Comparison of ENCODE assay signal across 16 mouse cellular contexts in the genomic region with DNA sequence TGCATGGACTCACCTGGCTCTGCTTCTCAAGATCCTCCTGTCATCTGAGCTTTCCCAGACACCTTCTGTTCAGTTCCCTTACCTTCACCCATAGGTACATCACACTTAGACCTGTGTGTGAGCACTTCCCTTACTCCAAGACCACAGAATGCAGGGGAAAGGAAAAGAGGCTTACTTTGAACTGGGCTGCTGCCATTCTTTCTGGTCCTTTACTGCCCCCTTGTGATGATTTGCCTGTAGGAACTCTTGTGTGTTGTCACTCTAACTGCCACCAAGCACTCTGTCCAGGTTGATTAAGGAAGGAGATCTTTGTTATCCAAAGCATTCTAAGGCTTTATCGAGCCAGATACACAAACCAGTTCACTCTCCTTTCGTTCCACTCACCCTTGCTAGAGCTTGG. TPM values are rescaled to one million over a fixed set of nuclear protein-coding genes. Genes with fewer than 3 reads are reported as not detected.
A peak's percentile ranks its signal among the peaks of the same experiment; 100 is the strongest.
DNase-seq lines count a peak whose midpoint lies in the region; ATAC-seq and TF ChIP-seq lines count a peak whose summit lies in the region.
"Not testable (repeated sequence)": the region's sequence is repeated elsewhere in the genome, so short reads cannot be mapped to it uniquely, and the experiment has no call there.
"Had no signal": no experiment of that assay in that cellular context is flagged by ENCODE, and none has a peak within 500 bp of the region (broad histone marks: within the 10 kb centered on the region; RNA-seq: fewer than 3 reads in every experiment).

No protein-coding gene starts in this region.

- not testable (repeated sequence) for H3K4me2 ChIP-seq in forebrain, embryonic 16.5 days (ENCODE audit: low read length); hindbrain, embryonic 12.5 days (replicated peaks); intestine, postnatal 0 days (replicated peaks; ENCODE audit: low read depth); liver, embryonic 13.5 days; midbrain, embryonic 11.5 days; neural tube, embryonic 12.5 days (replicated peaks)

- H3K27me3 ChIP-seq in Patski; forebrain, embryonic 16.5 days (replicated peaks; ENCODE audit: control insufficient read depth, insufficient read depth, low read length); hindbrain, embryonic 12.5 days; intestine, postnatal 0 days (replicated peaks; ENCODE audit: control insufficient read depth, insufficient read depth, low read length); liver, embryonic 13.5 days; midbrain, embryonic 11.5 days (ENCODE audit: control insufficient read depth, insufficient read depth, low read length); neural tube, embryonic 12.5 days (replicated peaks): not testable (repeated sequence)

- POLR2A ChIA-PET in Patski (lab: Charles Lee) = not testable (repeated sequence)

- not testable (repeated sequence) for H3K9me3 ChIP-seq in forebrain, embryonic 16.5 days (ENCODE audit: control insufficient read depth, low read length); hindbrain, embryonic 12.5 days (replicated peaks); intestine, postnatal 0 days (ENCODE audit: control insufficient read depth); liver, embryonic 13.5 days (replicated peaks); midbrain, embryonic 11.5 days (ENCODE audit: control insufficient read depth, low read length); neural tube, embryonic 12.5 days

- not testable (repeated sequence) for H3K36me3 ChIP-seq in forebrain, embryonic 16.5 days (ENCODE audit: control insufficient read depth, insufficient read depth); hindbrain, embryonic 12.5 days; intestine, postnatal 0 days (ENCODE audit: control insufficient read depth, insufficient read depth); liver, embryonic 13.5 days; midbrain, embryonic 11.5 days (ENCODE audit: control insufficient read depth, insufficient read depth, low read length); neural tube, embryonic 12.5 days

- not testable (repeated sequence) for H3K27ac ChIP-seq in forebrain, embryonic 16.5 days (ENCODE audit: low read length); hindbrain, embryonic 12.5 days; intestine, postnatal 0 days (ENCODE audit: low read depth, low read length); liver, embryonic 13.5 days; midbrain, embryonic 11.5 days (ENCODE audit: low read depth, low read length); neural tube, embryonic 12.5 days

- H3K4me1 ChIP-seq in forebrain, embryonic 16.5 days (replicated peaks; ENCODE audit: control insufficient read depth, insufficient read depth, low read length); hindbrain, embryonic 12.5 days; intestine, postnatal 0 days (replicated peaks; ENCODE audit: control insufficient read depth, insufficient read depth, low read length); liver, embryonic 13.5 days (replicated peaks); midbrain, embryonic 11.5 days (ENCODE audit: control insufficient read depth, insufficient read depth, low read length); neural tube, embryonic 12.5 days: not testable (repeated sequence)

- peak; percentile 35 for TF ChIP-seq CTCF in Patski (IDR thresholded peaks at IDR 0.05)
- peak; percentile 40 for TF ChIP-seq CTCF in intestine, postnatal 0 days (IDR thresholded peaks at IDR 0.05; ENCODE audit: low read depth)

- in situ Hi-C loops in Patski (cut with MboI; ENCODE audit: low pct_unique_long_range_greater_than_20kb) = not testable (repeated sequence)

- not testable (repeated sequence) for ATAC-seq in Patski; intestine, postnatal 0 days
- 0 out of 2 replicates have a peak, but pooled peaks have one; percentile 50 for ATAC-seq in forebrain, embryonic 16.5 days
- ATAC-seq in hindbrain, embryonic 12.5 days (ENCODE audit: low FRiP score) = 0 out of 2 replicates have a peak, but pooled peaks have one; percentile 43
- 0 out of 2 replicates have a peak, but pooled peaks have one; percentile 20 for ATAC-seq in liver, embryonic 13.5 days (ENCODE audit: low read depth)
- ATAC-seq in midbrain, embryonic 11.5 days (ENCODE audit: low FRiP score) = peak; percentile 38; the same call in 1 of the 2 replicates
- 0 out of 2 replicates have a peak, but pooled peaks have one; percentile 13 for ATAC-seq in neural tube, embryonic 12.5 days (ENCODE audit: low FRiP score, low read depth)

- H3K9ac ChIP-seq in forebrain, embryonic 16.5 days (replicated peaks; ENCODE audit: low read depth, low read length); hindbrain, embryonic 12.5 days; intestine, postnatal 0 days (ENCODE audit: low read depth, low read length); liver, embryonic 13.5 days; midbrain, embryonic 11.5 days (ENCODE audit: low read length); neural tube, embryonic 12.5 days: not testable (repeated sequence)

- H3K4me3 ChIP-seq in forebrain, embryonic 16.5 days (replicated peaks; ENCODE audit: low read length); hindbrain, embryonic 12.5 days; intestine, postnatal 0 days (ENCODE audit: low read depth, low read length); liver, embryonic 13.5 days (replicated peaks); midbrain, embryonic 11.5 days (ENCODE audit: low read depth, low read length); neural tube, embryonic 12.5 days: not testable (repeated sequence)

- 10% methylated on average over 2 of the region's 2 CpGs for WGBS in forebrain, embryonic 16.5 days
- 3% methylated on average over 2 of the region's 2 CpGs for WGBS in hindbrain, embryonic 12.5 days
- 35% methylated on average over 2 of the region's 2 CpGs for WGBS in intestine, postnatal 0 days
- 19% methylated on average over 2 of the region's 2 CpGs for WGBS in liver, embryonic 13.5 days (ENCODE audit: insufficient replicate concordance)
- WGBS in midbrain, embryonic 11.5 days = 26% methylated on average over 2 of the region's 2 CpGs
- WGBS in neural tube, embryonic 12.5 days = 22% methylated on average over 2 of the region's 2 CpGs

- not testable (repeated sequence) for DNase-seq in Patski (ENCODE audit: low read depth, low spot score); liver, embryonic 13.5 days; midbrain, embryonic 11.5 days (ENCODE audit: low spot score, missing footprints)
- DNase-seq in kidney, postnatal 10 days = peak; percentile 11

- CTCF ChIA-PET in Patski (lab: Charles Lee) = not testable (repeated sequence)

RNA-seq across cellular contexts. Expression of a gene that starts 13.8 kb away (rescaled TPM):
- polyA plus RNA-seq in Patski (2021) = not detected
- polyA plus RNA-seq in forebrain, embryonic 16.5 days (2015; fragmentation: Nextera tagmentation; extraction: Ambion mirVana) = not detected in 2 replicates
- not detected in 2 replicates for polyA plus RNA-seq in hindbrain, embryonic 12.5 days (2016; fragmentation: Nextera tagmentation; extraction: Ambion mirVana)
- polyA plus RNA-seq in intestine, postnatal 0 days (2015; fragmentation: Nextera tagmentation; extraction: Ambion mirVana) = not detected in 2 replicates
- polyA plus RNA-seq in liver, embryonic 13.5 days (2015; fragmentation: Nextera tagmentation; extraction: Ambion mirVana) = 0.08 TPM in 1 of 2 replicates, not detected in the other
- polyA plus RNA-seq in midbrain, embryonic 11.5 days (2014; fragmentation: Nextera tagmentation; extraction: Ambion mirVana) = not detected in 2 replicates
- polyA plus RNA-seq in neural tube, embryonic 12.5 days (2016; fragmentation: Nextera tagmentation; extraction: Ambion mirVana) = not detected in 2 replicates
- polyA plus RNA-seq: cerebellum, adult 2 months; embryonic facial prominence, embryonic 14.5 days; forebrain, embryonic 15.5 days; heart, embryonic 14.5 days; large intestine, adult 2 months; limb, embryonic 15.5 days; neural tube, embryonic 11.5 days; stomach, embryonic 14.5 days had no signal

RNA-seq across cellular contexts. Expression of a gene that starts 27.6 kb away (rescaled TPM):
- 0.08 TPM for polyA plus RNA-seq in Patski (2021)
- not detected in 2 replicates for polyA plus RNA-seq in forebrain, embryonic 16.5 days (2015; fragmentation: Nextera tagmentation; extraction: Ambion mirVana)
- not detected in 2 replicates for polyA plus RNA-seq in hindbrain, embryonic 12.5 days (2016; fragmentation: Nextera tagmentation; extraction: Ambion mirVana)
- not detected in 2 replicates for polyA plus RNA-seq in intestine, postnatal 0 days (2015; fragmentation: Nextera tagmentation; extraction: Ambion mirVana)
- polyA plus RNA-seq in liver, embryonic 13.5 days (2015; fragmentation: Nextera tagmentation; extraction: Ambion mirVana) = 0.17 and 0.31 TPM in 2 replicates
- polyA plus RNA-seq in midbrain, embryonic 11.5 days (2014; fragmentation: Nextera tagmentation; extraction: Ambion mirVana) = not detected in 2 replicates
- polyA plus RNA-seq in neural tube, embryonic 12.5 days (2016; fragmentation: Nextera tagmentation; extraction: Ambion mirVana) = not detected in 2 replicates
- polyA plus RNA-seq: cerebellum, adult 2 months; embryonic facial prominence, embryonic 14.5 days; forebrain, embryonic 15.5 days; heart, embryonic 14.5 days; large intestine, adult 2 months; limb, embryonic 15.5 days; neural tube, embryonic 11.5 days; stomach, embryonic 14.5 days had no signal
